Mouse (Mus musculus) midbrain, embryonic 14.5 days (tissue): Measurements from ENCODE around the gene Hist1h4h. TPM values are rescaled to one million over a fixed set of nuclear protein-coding genes. Genes with fewer than 3 reads are reported as not detected.
"Not testable (repeated sequence)": the region's sequence is repeated elsewhere in the genome, so short reads cannot be mapped to it uniquely, and the experiment has no call there.

Experiments
- ATAC-seq: fragments of 200-750 bp; cut with Nextera tagmentation; 2 replicates; pipeline ENCODE4 v1.8.0; 2017; ENCODE audit warnings: moderate number of reproducible peaks, moderate library complexity; ENCODE audit not compliant: low FRiP score, low TSS enrichment
- DNase-seq: peaks from one replicate; pipeline ENCODE4 v3.0.0-alpha.2; 2015
- H3K27ac ChIP-seq: fragments of 300-500 bp; sonication (generic); replicated peaks from 2 replicates; pipeline ENCODE4 v1.5.1; 2014; ENCODE audit warnings: mild to moderate bottlenecking, low read depth, low read length, moderate library complexity
- H3K27me3 ChIP-seq: fragments of 300-500 bp; sonication (generic); 2 replicates; pipeline ENCODE4 v1.6.1; 2014; ENCODE audit warnings: low read length, control low read depth, mixed read lengths; ENCODE audit not compliant: control insufficient read depth, insufficient read depth
- H3K36me3 ChIP-seq: fragments of 300-500 bp; sonication (generic); 2 replicates; pipeline ENCODE4 v1.6.1; 2014; ENCODE audit warnings: low read length, control low read depth; ENCODE audit not compliant: control insufficient read depth, insufficient read depth
- H3K4me1 ChIP-seq: fragments of 300-500 bp; sonication (generic); 2 replicates; pipeline ENCODE4 v1.6.1; 2014; ENCODE audit warnings: mild to moderate bottlenecking, antibody characterized with exemption, low read length, control low read depth; ENCODE audit not compliant: control insufficient read depth, insufficient read depth
- H3K4me2 ChIP-seq: fragments of 300-500 bp; sonication (generic); 2 replicates; pipeline ENCODE4 v1.6.1; 2014; ENCODE audit warnings: mild to moderate bottlenecking, low read length, moderate library complexity
- H3K4me3 ChIP-seq: fragments of 300-500 bp; sonication (generic); replicated peaks from 2 replicates; pipeline ENCODE4 v1.5.1; 2014; ENCODE audit warnings: low read depth, low read length
- H3K9ac ChIP-seq: fragments of 300-500 bp; sonication (generic); replicated peaks from 2 replicates; pipeline ENCODE4 v1.6.1; 2014; ENCODE audit warnings: mild to moderate bottlenecking, low read length, moderate library complexity
- H3K9me3 ChIP-seq: fragments of 300-500 bp; sonication (generic); 2 replicates; pipeline ENCODE4 v1.6.1; 2016; ENCODE audit warnings: low read length, control low read depth, mixed read lengths; ENCODE audit not compliant: control insufficient read depth
- WGBS: fragments of 180-500 bp; shearing (Covaris S2); extraction: QIAGEN DNeasy Blood & Tissue Kit; methylation state at CpG from one replicate; pipeline ENCODE4 v1.1.7; 2014; 5-methylcytosine and 5-hydroxymethylcytosine counted together
- polyA plus RNA-seq: library from polyadenylated mRNA; unstranded; fragments of >200 nt; fragmentation: Nextera tagmentation; extraction: Ambion mirVana; gene quantifications from 2 replicates; pipeline ENCODE4 v1.2.1, GENCODE M21; 2014

Hist1h4h gene
- polyA plus RNA-seq, 1 experiment from 2014 or later, result 4.1 TPM

GRCm38 (mm10) chr13:23536076-23536822, 5.4 kb downstream of the Hist1h4h start:
- no peak for DNase-seq
- Histone ChIP-seq H3K9ac (no peak overlapping the region), H3K4me1 (peaks cover 33% of the 10 kb centered on the region), H3K4me2 (peak overlapping the region; percentile 79), H3K4me3 (peak overlapping the region; percentile 45), H3K36me3 (no peaks in the 10 kb centered on the region), H3K9me3 (no peaks in the 10 kb centered on the region), H3K27ac (no peak overlapping the region), H3K27me3 (no peaks in the 10 kb centered on the region)
- 18% methylated on average over 7 of the region's 7 CpGs for WGBS
- ATAC-seq, result no peak

- WGBS, result 77% methylated on average over 3 of the region's 3 CpGs
- Histone ChIP-seq H3K4me2 (peak overlapping the region; percentile 79), H3K9me3 (no peaks in the 10 kb centered on the region), H3K36me3 (no peaks in the 10 kb centered on the region), H3K27me3 (no peaks in the 10 kb centered on the region), H3K27ac (no peak overlapping the region), H3K4me3 (no peak overlapping the region), H3K9ac (no peak overlapping the region), H3K4me1 (peaks cover 29% of the 10 kb centered on the region)
- ATAC-seq (no peak), DNase-seq (no peak)
Observed at GRCm38 (mm10) chr13:23537006-23537710, 6.3 kb downstream of the Hist1h4h start.

GRCm38 (mm10) chr13:23538249-23538648, 7.4 kb downstream of the Hist1h4h start:
- H3K27ac ChIP-seq, result no peak overlapping the region
- DNase-seq (no peak), ATAC-seq (no peak)
- WGBS, result 80% methylated on average over 5 of the region's 5 CpGs
- H3K4me1 ChIP-seq, result peaks cover 18% of the 10 kb centered on the region
- no peak overlapping the region for H3K4me3 ChIP-seq
- H3K36me3 ChIP-seq, result no peaks in the 10 kb centered on the region
- H3K4me2 ChIP-seq, result no peak overlapping the region
- H3K9ac ChIP-seq, result no peak overlapping the region
- H3K9me3 ChIP-seq, result no peaks in the 10 kb centered on the region
- no peaks in the 10 kb centered on the region for H3K27me3 ChIP-seq

GRCm38 (mm10) chr13:23539821-23540220, 9.0 kb downstream of the Hist1h4h start:
- H3K4me2 ChIP-seq, H3K9me3 ChIP-seq, H3K4me1 ChIP-seq, ATAC-seq, DNase-seq, H3K9ac ChIP-seq, H3K27me3 ChIP-seq, H3K4me3 ChIP-seq, H3K36me3 ChIP-seq, H3K27ac ChIP-seq: not testable (repeated sequence)
- 79% methylated on average over 1 of the region's 1 CpGs for WGBS

- Histone ChIP-seq H3K4me2 (no peak overlapping the region), H3K27me3 (no peaks in the 10 kb centered on the region), H3K4me3 (no peak overlapping the region), H3K4me1 (0 out of 2 replicates have a peak, but pooled peaks cover 7% of the 10 kb centered on the region), H3K9ac (no peak overlapping the region), H3K9me3 (no peaks in the 10 kb centered on the region), H3K27ac (no peak overlapping the region), H3K36me3 (no peaks in the 10 kb centered on the region)
- 87% methylated on average over 3 of the region's 3 CpGs for WGBS
- DNase-seq (no peak), ATAC-seq (no peak)
Observed at GRCm38 (mm10) chr13:23541497-23541896, 10.6 kb downstream of the Hist1h4h start.

- Histone ChIP-seq H3K4me2 (peak overlapping the region; percentile 85), H3K4me3 (peak overlapping the region; percentile 39), H3K9ac (peak overlapping the region; percentile 27; the same call in 1 of the 2 replicates), H3K27ac (0 out of 2 replicates have a peak overlapping the region, but pooled peaks have one; percentile 70)
- not testable (repeated sequence) for H3K27me3 ChIP-seq, H3K9me3 ChIP-seq, H3K4me1 ChIP-seq, DNase-seq, ATAC-seq, H3K36me3 ChIP-seq
- WGBS, result 2% methylated on average over 3 of the region's 3 CpGs
Observed at GRCm38 (mm10) chr13:23542225-23542980, 11.6 kb downstream of the Hist1h4h start.

- Histone ChIP-seq H3K27ac (peak within 1 kb of the TSS; percentile 76), H3K9ac (peak within 1 kb of the TSS; percentile 34; the same call in 1 of the 2 replicates), H3K4me3 (peak within 1 kb of the TSS; percentile 45), H3K4me2 (peak within 1 kb of the TSS; percentile 85)
- 0% methylated on average over 34 of the region's 42 CpGs for WGBS
- DNase-seq, result peak; percentile 87
- H3K36me3 ChIP-seq, H3K9me3 ChIP-seq, H3K27me3 ChIP-seq, H3K4me1 ChIP-seq: not testable (repeated sequence)
- peak; percentile 87 for ATAC-seq
Observed at GRCm38 (mm10) chr13:23542999-23543607, 12.3 kb downstream of the Hist1h4h start, which contains the start of gene Hist1h2bh. TSS of gene Hist1h2bh (minus strand) at chr13:23543392.
